Mouse (Mus musculus): ENCODE data around the gene Tjp1. TPM values are rescaled to one million over a fixed set of nuclear protein-coding genes. Genes with fewer than 3 reads are reported as not detected.

Tjp1 gene
- total and polyA plus RNA-seq, 2 experiments from 2014 or later = 23.2 to 46.7 TPM

- DNase-seq (ENCODE audit: low spot score) (no peak), ATAC-seq (ENCODE audit: low FRiP score) (no peak)
- Histone ChIP-seq H3K4me2 (ENCODE audit: low read depth, low read length, poor library complexity, severe bottlenecking) (no peak overlapping the region), H3K36me3 (ENCODE audit: insufficient read depth, low read length) (no peaks in the 10 kb centered on the region), H3K4me3 (ENCODE audit: low read depth, low read length) (no peak overlapping the region), H3K27ac (ENCODE audit: low read depth, low read length) (no peak overlapping the region), H3K4me1 (ENCODE audit: insufficient read depth, low read length) (0 out of 2 replicates have a peak, but pooled peaks cover 2% of the 10 kb centered on the region), H3K27me3 (ENCODE audit: insufficient read depth, low read length) (no peaks in the 10 kb centered on the region), H3K9me3 (ENCODE audit: low read length) (no peaks in the 10 kb centered on the region), H3K9ac (replicated peaks; ENCODE audit: low read length, poor library complexity, severe bottlenecking) (no peak overlapping the region)
- WGBS = 61% methylated on average over 3 of the region's 3 CpGs
- TF ChIP-seq CTCF (IDR thresholded peaks at IDR 0.05) = no peak
Observed at GRCm38 (mm10) chr7:65416506-65416905, 111.1 kb downstream of the Tjp1 start.

GRCm38 (mm10) chr7:65413946-65414945, 113.3 kb downstream of the Tjp1 start:
- Histone ChIP-seq H3K27ac (ENCODE audit: low read depth, low read length) (no peak overlapping the region), H3K36me3 (ENCODE audit: insufficient read depth, low read length) (no peaks in the 10 kb centered on the region), H3K4me2 (ENCODE audit: low read depth, low read length, poor library complexity, severe bottlenecking) (no peak overlapping the region), H3K9me3 (ENCODE audit: low read length) (no peaks in the 10 kb centered on the region), H3K4me3 (ENCODE audit: low read depth, low read length) (no peak overlapping the region), H3K4me1 (ENCODE audit: insufficient read depth, low read length) (0 out of 2 replicates have a peak, but pooled peaks cover 4% of the 10 kb centered on the region), H3K27me3 (ENCODE audit: insufficient read depth, low read length) (no peaks in the 10 kb centered on the region), H3K9ac (replicated peaks; ENCODE audit: low read length, poor library complexity, severe bottlenecking) (no peak overlapping the region)
- TF ChIP-seq CTCF (IDR thresholded peaks at IDR 0.05) = no peak
- DNase-seq (ENCODE audit: low spot score) (no peak), ATAC-seq (ENCODE audit: low FRiP score) (no peak)
- WGBS = 69% methylated on average over 13 of the region's 13 CpGs

- DNase-seq (ENCODE audit: low spot score) (no peak), ATAC-seq (ENCODE audit: low FRiP score) (no peak)
- no peak overlapping the region for H3K27ac ChIP-seq (ENCODE audit: low read depth, low read length)
- 73% methylated on average over 7 of the region's 7 CpGs for WGBS
- H3K4me3 ChIP-seq (ENCODE audit: low read depth, low read length) = no peak overlapping the region
- H3K4me1 ChIP-seq (ENCODE audit: insufficient read depth, low read length) = 0 out of 2 replicates have a peak, but pooled peaks cover 4% of the 10 kb centered on the region
- no peak for TF ChIP-seq CTCF (IDR thresholded peaks at IDR 0.05)
- no peaks in the 10 kb centered on the region for H3K9me3 ChIP-seq (ENCODE audit: low read length)
- H3K36me3 ChIP-seq (ENCODE audit: insufficient read depth, low read length) = no peaks in the 10 kb centered on the region
- no peak overlapping the region for H3K9ac ChIP-seq (replicated peaks; ENCODE audit: low read length, poor library complexity, severe bottlenecking)
- H3K4me2 ChIP-seq (ENCODE audit: low read depth, low read length, poor library complexity, severe bottlenecking) = no peak overlapping the region
- no peaks in the 10 kb centered on the region for H3K27me3 ChIP-seq (ENCODE audit: insufficient read depth, low read length)
Observed at GRCm38 (mm10) chr7:65410668-65411067, 116.9 kb downstream of the Tjp1 start.

GRCm38 (mm10) chr7:65406427-65406826, 121.2 kb downstream of the Tjp1 start:
- no peak overlapping the region for H3K27ac ChIP-seq (ENCODE audit: low read depth, low read length)
- no peaks in the 10 kb centered on the region for H3K36me3 ChIP-seq (ENCODE audit: insufficient read depth, low read length)
- no peak for DNase-seq (ENCODE audit: low spot score)
- no peak overlapping the region for H3K4me2 ChIP-seq (ENCODE audit: low read depth, low read length, poor library complexity, severe bottlenecking)
- no peak for TF ChIP-seq CTCF (IDR thresholded peaks at IDR 0.05)
- H3K4me1 ChIP-seq (ENCODE audit: insufficient read depth, low read length) = 0 out of 2 replicates have a peak, but pooled peaks cover under 1% of the 10 kb centered on the region
- H3K9ac ChIP-seq (replicated peaks; ENCODE audit: low read length, poor library complexity, severe bottlenecking) = no peak overlapping the region
- no peaks in the 10 kb centered on the region for H3K27me3 ChIP-seq (ENCODE audit: insufficient read depth, low read length)
- WGBS = 87% methylated on average over 3 of the region's 3 CpGs
- no peaks in the 10 kb centered on the region for H3K9me3 ChIP-seq (ENCODE audit: low read length)
- no peak for ATAC-seq (ENCODE audit: low FRiP score)
- H3K4me3 ChIP-seq (ENCODE audit: low read depth, low read length) = no peak overlapping the region

GRCm38 (mm10) chr7:65402516-65402915, 125.1 kb downstream of the Tjp1 start:
- Histone ChIP-seq H3K36me3 (ENCODE audit: insufficient read depth, low read length) (no peaks in the 10 kb centered on the region), H3K9me3 (ENCODE audit: low read length) (no peaks in the 10 kb centered on the region), H3K27me3 (ENCODE audit: insufficient read depth, low read length) (no peaks in the 10 kb centered on the region), H3K4me2 (ENCODE audit: low read depth, low read length, poor library complexity, severe bottlenecking) (no peak overlapping the region), H3K4me1 (ENCODE audit: insufficient read depth, low read length) (no peaks in the 10 kb centered on the region), H3K27ac (ENCODE audit: low read depth, low read length) (no peak overlapping the region), H3K9ac (replicated peaks; ENCODE audit: low read length, poor library complexity, severe bottlenecking) (no peak overlapping the region), H3K4me3 (ENCODE audit: low read depth, low read length) (no peak overlapping the region)
- no peak for TF ChIP-seq CTCF (IDR thresholded peaks at IDR 0.05)
- no peak for DNase-seq (ENCODE audit: low spot score)
- no peak for ATAC-seq (ENCODE audit: low FRiP score)
- WGBS = 95% methylated on average over 5 of the region's 5 CpGs

GRCm38 (mm10) chr7:65401622-65402021, 126.0 kb downstream of the Tjp1 start:
- no peaks in the 10 kb centered on the region for H3K9me3 ChIP-seq (ENCODE audit: low read length)
- H3K4me1 ChIP-seq (ENCODE audit: insufficient read depth, low read length) = no peaks in the 10 kb centered on the region
- TF ChIP-seq CTCF (IDR thresholded peaks at IDR 0.05) = no peak
- ATAC-seq (ENCODE audit: low FRiP score) (no peak), DNase-seq (ENCODE audit: low spot score) (no peak)
- no peaks in the 10 kb centered on the region for H3K27me3 ChIP-seq (ENCODE audit: insufficient read depth, low read length)
- H3K4me3 ChIP-seq (ENCODE audit: low read depth, low read length) = no peak overlapping the region
- H3K27ac ChIP-seq (ENCODE audit: low read depth, low read length) = no peak overlapping the region
- no peak overlapping the region for H3K4me2 ChIP-seq (ENCODE audit: low read depth, low read length, poor library complexity, severe bottlenecking)
- H3K9ac ChIP-seq (replicated peaks; ENCODE audit: low read length, poor library complexity, severe bottlenecking) = no peak overlapping the region
- no peaks in the 10 kb centered on the region for H3K36me3 ChIP-seq (ENCODE audit: insufficient read depth, low read length)
